Mouse (Mus musculus) megakaryocyte, embryonic 14.5 days (primary cell): ENCODE measurements around the gene Tcl1b2. TPM values are rescaled to one million over a fixed set of nuclear protein-coding genes. Genes with fewer than 3 reads are reported as not detected.
"Not testable (repeated sequence)": the region's sequence is repeated elsewhere in the genome, so short reads cannot be mapped to it uniquely, and the experiment has no call there.

Experiments
- H3K27me3 ChIP-seq: replicated peaks from 2 replicates; pipeline ENCODE3; 2012; ENCODE audit warnings: inconsistent platforms
- H3K36me3 ChIP-seq: replicated peaks from 2 replicates; pipeline ENCODE3; 2012; ENCODE audit warnings: low read length, inconsistent platforms, mixed read lengths
- H3K4me1 ChIP-seq: 2 replicates; pipeline ENCODE4 v1.6.1; 2012; ENCODE audit warnings: inconsistent platforms
- H3K4me3 ChIP-seq: replicated peaks from 2 replicates; pipeline ENCODE3; 2012; ENCODE audit warnings: moderate library complexity, mild to moderate bottlenecking, inconsistent platforms
- H3K9me3 ChIP-seq: 2 replicates; pipeline ENCODE4 v1.6.1; 2012; ENCODE audit warnings: inconsistent platforms
- FLI1 ChIP-seq: IDR thresholded peaks from 2 replicates; pipeline ENCODE4 v1.6.1; 2012; ENCODE audit warnings: low read length, inconsistent platforms, mixed read lengths
- GATA1 ChIP-seq: IDR thresholded peaks from 3 replicates; pipeline ENCODE4 v1.6.1; 2012; ENCODE audit warnings: mixed read lengths, low read length, inconsistent platforms, borderline replicate concordance
- polyA plus RNA-seq: library from polyadenylated mRNA; stranded (reverse); fragments of >175 nt; gene quantifications from 2 replicates; pipeline ENCODE4 v1.2.3, GENCODE M21; 2012; ENCODE audit warnings: low replicate concordance; ENCODE audit not compliant: insufficient read depth

Tcl1b2 gene
- polyA plus RNA-seq, 1 experiment, result not detected

GRCm38 (mm10) chr12:105125362-105125761 lies 20.5 kb upstream of the Tcl1b2 start:
- no peak overlapping the region for H3K4me3 ChIP-seq
- no peak for TF ChIP-seq FLI1
- TF ChIP-seq GATA1, result no peak
- H3K36me3 ChIP-seq, result no peaks in the 10 kb centered on the region
- H3K4me1 ChIP-seq, result no peaks in the 10 kb centered on the region
- H3K27me3 ChIP-seq, result no peaks in the 10 kb centered on the region
- peaks cover 15% of the 10 kb centered on the region for H3K9me3 ChIP-seq

- no peak for TF ChIP-seq GATA1
- TF ChIP-seq FLI1, result no peak
- Histone ChIP-seq H3K4me3 (no peak overlapping the region), H3K36me3 (no peaks in the 10 kb centered on the region), H3K9me3 (peaks cover 15% of the 10 kb centered on the region), H3K27me3 (no peaks in the 10 kb centered on the region), H3K4me1 (no peaks in the 10 kb centered on the region)
Measured at GRCm38 (mm10) chr12:105126516-105126915, 19.3 kb upstream of the Tcl1b2 start.

- no peaks in the 10 kb centered on the region for H3K36me3 ChIP-seq
- TF ChIP-seq FLI1 (no peak), GATA1 (no peak)
- no peaks in the 10 kb centered on the region for H3K4me1 ChIP-seq
- H3K9me3 ChIP-seq, result peaks cover 15% of the 10 kb centered on the region
- no peak overlapping the region for H3K4me3 ChIP-seq
- H3K27me3 ChIP-seq, result no peaks in the 10 kb centered on the region
Measured at GRCm38 (mm10) chr12:105127607-105128006, 18.2 kb upstream of the Tcl1b2 start.

- not testable (repeated sequence) for H3K4me1 ChIP-seq, H3K27me3 ChIP-seq, H3K4me3 ChIP-seq, H3K36me3 ChIP-seq
- peaks cover 15% of the 10 kb centered on the region for H3K9me3 ChIP-seq
Measured at GRCm38 (mm10) chr12:105129494-105130205, 16.2 kb upstream of the Tcl1b2 start.

- not testable (repeated sequence) for H3K4me1 ChIP-seq, H3K4me3 ChIP-seq, H3K9me3 ChIP-seq, H3K27me3 ChIP-seq, H3K36me3 ChIP-seq
Measured at GRCm38 (mm10) chr12:105134167-105134566, 11.6 kb upstream of the Tcl1b2 start.

GRCm38 (mm10) chr12:105134826-105135225 lies 11.0 kb upstream of the Tcl1b2 start:
- not testable (repeated sequence) for H3K4me3 ChIP-seq, H3K9me3 ChIP-seq, H3K27me3 ChIP-seq, H3K36me3 ChIP-seq, H3K4me1 ChIP-seq

- not testable (repeated sequence) for H3K27me3 ChIP-seq, H3K4me3 ChIP-seq, H3K36me3 ChIP-seq, H3K4me1 ChIP-seq
- H3K9me3 ChIP-seq, result peaks cover 14% of the 10 kb centered on the region; the same call in 1 of the 2 replicates
Measured at GRCm38 (mm10) chr12:105137729-105138128, 8.1 kb upstream of the Tcl1b2 start.

- Histone ChIP-seq H3K4me3 (no peak overlapping the region), H3K27me3 (no peaks in the 10 kb centered on the region), H3K4me1 (no peaks in the 10 kb centered on the region), H3K9me3 (peaks cover 19% of the 10 kb centered on the region), H3K36me3 (no peaks in the 10 kb centered on the region)
- TF ChIP-seq GATA1 (no peak), FLI1 (no peak)
Measured at GRCm38 (mm10) chr12:105143096-105143495, 2.7 kb upstream of the Tcl1b2 start.

- peaks cover 19% of the 10 kb centered on the region for H3K9me3 ChIP-seq
- H3K4me3 ChIP-seq, H3K27me3 ChIP-seq, H3K36me3 ChIP-seq, H3K4me1 ChIP-seq: not testable (repeated sequence)
Measured at GRCm38 (mm10) chr12:105144928-105145327, 886 bp upstream of the Tcl1b2 start.

- H3K36me3 ChIP-seq, H3K27me3 ChIP-seq, H3K4me3 ChIP-seq, H3K4me1 ChIP-seq: not testable (repeated sequence)
- H3K9me3 ChIP-seq, result peaks cover 29% of the 10 kb centered on the region
Measured at GRCm38 (mm10) chr12:105155286-105155685, 9.5 kb downstream of the Tcl1b2 start.

- H3K4me1 ChIP-seq, result no peaks in the 10 kb centered on the region
- peaks cover 1% of the 10 kb centered on the region for H3K27me3 ChIP-seq
- no peak overlapping the region for H3K4me3 ChIP-seq
- no peak for TF ChIP-seq FLI1
- no peak for TF ChIP-seq GATA1
- no peaks in the 10 kb centered on the region for H3K36me3 ChIP-seq
- peaks cover 3% of the 10 kb centered on the region for H3K9me3 ChIP-seq
Measured at GRCm38 (mm10) chr12:105158842-105159241, 13.0 kb downstream of the Tcl1b2 start.

- H3K27me3 ChIP-seq, result peaks cover 1% of the 10 kb centered on the region
- H3K36me3 ChIP-seq, result no peaks in the 10 kb centered on the region
- no peak within 1 kb of the TSS for H3K4me3 ChIP-seq
- no peak for TF ChIP-seq GATA1
- TF ChIP-seq FLI1, result no peak
- H3K9me3 ChIP-seq, result no peaks in the 10 kb centered on the region
- H3K4me1 ChIP-seq, result no peaks in the 10 kb centered on the region
Measured at GRCm38 (mm10) chr12:105159390-105159789, 13.6 kb downstream of the Tcl1b2 start, which contains the start of gene Tcl1b1. Gene Tcl1b1 (plus strand): TSS chr12:105159690.
